Mouse (Mus musculus): ENCODE data around the gene Icam5.

DNA sequence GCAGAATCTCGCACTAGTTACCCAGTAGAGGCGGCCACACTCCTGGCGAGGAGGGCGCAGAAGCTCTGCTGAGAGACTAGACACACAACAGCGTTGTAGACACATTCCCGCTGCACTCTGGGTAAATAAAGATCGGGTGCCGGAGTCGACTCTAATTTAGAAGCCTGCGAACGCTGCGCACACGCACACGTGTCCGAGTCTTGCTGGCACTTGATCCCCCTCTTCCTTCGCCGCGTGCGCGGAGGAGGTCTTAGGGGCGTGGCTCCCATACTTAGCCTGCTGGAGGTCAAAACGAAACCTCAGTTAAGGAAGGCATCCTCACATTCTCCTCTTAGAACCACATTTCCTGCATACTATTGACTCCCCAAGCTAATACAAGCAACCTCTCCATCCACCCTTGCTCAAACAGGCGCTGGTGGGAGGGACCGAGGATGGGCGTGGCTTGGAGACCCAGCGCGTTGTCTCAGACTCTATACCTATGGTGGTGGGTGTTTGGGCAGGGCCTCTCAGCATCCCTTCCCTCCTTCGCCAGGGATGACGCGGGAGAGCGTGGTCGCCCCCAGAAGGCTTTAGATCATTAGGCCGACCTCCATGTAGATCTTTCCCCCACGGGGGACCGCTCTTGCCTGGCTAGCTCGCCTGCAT is 500 bp upstream of the Icam5 start:
- peak; percentile 45; the same call in 1 of the 2 replicates for TF ChIP-seq POLR2A (IDR thresholded peaks at IDR 0.05; ENCODE audit: insufficient read depth, low read depth, low read length)
- TF ChIP-seq CTCF (IDR thresholded peaks at IDR 0.05; ENCODE audit: insufficient read depth, low read depth, low read length) = no peak

Measured in olfactory bulb, adult 2 months (tissue).